Mouse (Mus musculus) liver, postnatal 0 days (tissue): ENCODE measurements at regions not wholly inside any gene's neighbourhood (a gene's known extent, or its start where the extent isn't known, plus 50 kb on each side); places are given as distances from the start of the nearest gene placed in this dataset.

Experiments used
- ATAC-seq: fragments of 200-750 bp; cut with Nextera tagmentation; 2 replicates; pipeline ENCODE4 v1.8.0; 2017; ENCODE audit warnings: mild to moderate bottlenecking, moderate library complexity
- DNase-seq: peaks from one replicate; pipeline ENCODE4 v3.0.0-alpha.2; 2016
- H3K27ac ChIP-seq: fragments of 300-500 bp; sonication (generic); 2 replicates; pipeline ENCODE4 v1.5.1; 2014; ENCODE audit warnings: antibody characterized with exemption, moderate library complexity, mild to moderate bottlenecking, low read depth
- H3K27me3 ChIP-seq: fragments of 300-500 bp; sonication (generic); 2 replicates; pipeline ENCODE4 v1.6.1; 2014; ENCODE audit warnings: low read length, control low read depth, mixed read lengths; ENCODE audit not compliant: insufficient read depth
- H3K36me3 ChIP-seq: fragments of 300-500 bp; sonication (generic); replicated peaks from 2 replicates; pipeline ENCODE4 v1.6.1; 2014; ENCODE audit warnings: mild to moderate bottlenecking, control low read depth, low read length, moderate library complexity, mixed read lengths; ENCODE audit not compliant: insufficient read depth
- H3K4me1 ChIP-seq: fragments of 300-500 bp; sonication (generic); 2 replicates; pipeline ENCODE4 v1.6.1; 2014; ENCODE audit warnings: antibody characterized with exemption, mild to moderate bottlenecking, control low read depth; ENCODE audit not compliant: insufficient read depth
- H3K4me2 ChIP-seq: fragments of 300-500 bp; sonication (generic); 2 replicates; pipeline ENCODE4 v1.6.1; 2014; ENCODE audit warnings: low read depth, mild to moderate bottlenecking, low read length, moderate library complexity, mixed read lengths
- H3K4me3 ChIP-seq: fragments of 300-500 bp; sonication (generic); 2 replicates; pipeline ENCODE4 v1.5.1; 2014; ENCODE audit warnings: low read depth, low read length
- H3K9ac ChIP-seq: fragments of 300-500 bp; sonication (generic); replicated peaks from 2 replicates; pipeline ENCODE4 v1.6.1; 2014; ENCODE audit warnings: mild to moderate bottlenecking, moderate library complexity
- H3K9me3 ChIP-seq: fragments of 300-500 bp; sonication (generic); 2 replicates; pipeline ENCODE4 v1.6.1; 2016; ENCODE audit warnings: mild to moderate bottlenecking, control low read depth, low read length, mixed read lengths
- CTCF ChIP-seq: sonication (generic); IDR thresholded peaks from 2 replicates; pipeline ENCODE4 v1.5.1; 2016; ENCODE audit warnings: antibody characterized with exemption, low read depth
- EP300 ChIP-seq: IDR thresholded peaks from 2 replicates; pipeline ENCODE4 v1.6.1; 2016; ENCODE audit warnings: antibody characterized with exemption, low read depth, mild to moderate bottlenecking
- WGBS: fragments of 180-500 bp; shearing (Covaris S2); extraction: QIAGEN DNeasy Blood & Tissue Kit; methylation state at CpG from one replicate; pipeline ENCODE4 v1.1.7; 2014; ENCODE audit not compliant: insufficient replicate concordance; 5-methylcytosine and 5-hydroxymethylcytosine counted together

DNA sequence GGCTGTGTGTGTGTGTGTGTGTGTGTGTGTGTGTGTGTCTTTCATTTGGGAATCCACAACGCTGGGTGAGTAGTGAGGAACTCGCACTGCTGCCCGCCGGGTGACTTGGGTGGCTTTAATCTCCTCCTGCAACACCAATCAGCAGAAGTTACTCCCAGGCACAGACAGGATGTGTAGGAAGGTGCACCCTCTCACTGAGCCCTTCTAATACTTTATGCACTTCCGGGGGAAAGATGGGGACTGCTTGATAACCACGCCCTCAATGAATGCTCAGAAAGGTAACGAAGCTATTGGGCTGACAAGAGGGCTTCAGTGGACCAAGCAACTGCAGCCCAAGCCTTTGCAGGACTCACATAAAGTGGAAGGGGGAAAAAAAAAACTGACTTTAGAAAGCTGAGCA, 139.6 kb upstream of the Mdm1 start:
- TF ChIP-seq EP300 = no peak
- no peak for TF ChIP-seq CTCF
- WGBS = 44% methylated on average over 7 of the region's 7 CpGs
- DNase-seq = no peak

DNA sequence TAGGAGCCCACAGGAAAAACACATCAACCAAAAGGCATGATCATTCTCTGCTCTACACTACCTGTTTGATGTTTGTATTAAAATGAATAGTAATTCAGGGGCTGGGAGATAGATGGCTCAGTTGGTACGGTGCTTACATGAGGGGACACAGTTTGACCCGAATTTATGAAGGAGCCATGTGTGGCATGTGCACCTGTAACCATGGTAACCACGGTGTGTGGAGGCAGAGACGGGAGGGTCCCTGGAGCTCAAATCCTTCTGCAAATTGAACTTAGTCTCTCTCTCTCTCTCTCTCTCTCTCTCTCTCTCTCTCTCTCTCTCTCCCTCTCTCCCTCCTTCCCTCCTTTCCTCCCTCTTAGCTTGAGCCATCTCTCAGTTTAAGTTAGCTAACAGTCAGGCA, 139.1 kb upstream of the Mdm1 start:
- no peak overlapping the region for H3K4me2 ChIP-seq
- 81% methylated on average over 4 of the region's 4 CpGs for WGBS
- no peak for TF ChIP-seq CTCF
- TF ChIP-seq EP300 = no peak
- no peak overlapping the region for H3K27ac ChIP-seq
- H3K27me3 ChIP-seq = no peaks in the 10 kb centered on the region
- H3K36me3 ChIP-seq = no peaks in the 10 kb centered on the region
- ATAC-seq (no peak), DNase-seq (no peak)
- no peaks in the 10 kb centered on the region for H3K9me3 ChIP-seq
- H3K9ac ChIP-seq = no peak overlapping the region
- no peaks in the 10 kb centered on the region for H3K4me1 ChIP-seq
- H3K4me3 ChIP-seq = no peak overlapping the region

More for the DNA sequence above, 139.6 kb upstream of the Mdm1 start:
- Histone ChIP-seq H3K27ac (no peak overlapping the region), H3K27me3 (no peaks in the 10 kb centered on the region), H3K4me3 (no peak overlapping the region), H3K9me3 (no peaks in the 10 kb centered on the region), H3K36me3 (no peaks in the 10 kb centered on the region), H3K9ac (no peak overlapping the region), H3K4me1 (no peaks in the 10 kb centered on the region), H3K4me2 (no peak overlapping the region)
- ATAC-seq = no peak

DNA sequence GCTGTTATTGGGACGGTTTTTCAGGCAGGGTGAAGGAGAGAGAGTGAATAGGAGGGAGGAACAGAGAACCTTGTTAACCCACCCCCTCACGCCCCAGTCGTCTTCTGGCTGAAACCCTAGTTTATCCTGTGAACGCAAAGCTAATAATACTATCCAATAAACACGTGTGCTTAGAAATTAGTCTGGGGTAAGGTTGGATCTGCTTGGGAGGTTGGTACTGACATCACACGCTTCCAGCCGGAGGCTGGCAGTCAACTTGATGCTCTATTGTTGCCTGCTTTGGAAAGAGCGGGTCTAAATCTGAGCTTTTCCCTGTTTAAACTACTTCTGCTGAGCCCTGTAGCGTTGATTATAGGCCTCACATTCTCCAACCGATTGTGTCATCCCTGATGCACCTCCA, 138.4 kb upstream of the Mdm1 start:
- no peak for ATAC-seq
- H3K9me3 ChIP-seq = no peaks in the 10 kb centered on the region
- WGBS = 77% methylated on average over 10 of the region's 10 CpGs

DNA sequence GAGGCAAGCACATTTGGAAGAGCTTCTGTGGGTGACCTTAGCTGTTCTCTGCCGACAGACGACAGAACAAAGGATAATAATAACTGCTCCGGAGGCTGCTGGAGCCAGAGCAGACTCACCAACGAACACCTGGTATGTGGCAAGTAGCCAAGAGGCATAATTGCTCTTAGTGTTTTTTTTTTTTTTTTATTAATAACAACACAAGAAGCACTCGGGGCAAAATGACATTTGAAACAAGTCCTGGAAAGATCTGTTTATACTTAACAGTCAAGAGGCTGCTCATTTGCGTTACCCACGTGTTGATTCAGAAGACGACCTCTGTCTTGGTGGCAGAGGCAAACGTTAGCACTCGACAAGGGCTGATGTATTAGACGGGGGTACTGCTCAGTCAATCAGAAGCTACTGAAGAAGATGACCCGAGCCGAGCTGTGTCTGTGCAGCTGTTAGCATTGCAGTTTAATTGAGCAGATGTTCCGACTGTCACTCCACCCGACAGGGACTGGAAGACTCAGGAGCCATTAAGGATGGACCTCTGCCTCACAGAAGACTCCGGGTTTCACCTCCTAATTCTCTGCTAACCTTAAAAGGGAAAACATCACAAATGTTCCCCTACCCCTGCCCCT, 137.8 kb upstream of the Mdm1 start:
- Histone ChIP-seq H3K4me2 (no peak overlapping the region), H3K27me3 (no peaks in the 10 kb centered on the region), H3K27ac (no peak overlapping the region), H3K4me1 (no peaks in the 10 kb centered on the region), H3K4me3 (no peak overlapping the region), H3K9ac (no peak overlapping the region), H3K36me3 (no peaks in the 10 kb centered on the region), H3K9me3 (no peaks in the 10 kb centered on the region)
- TF ChIP-seq EP300 = no peak
- no peak for DNase-seq
- no peak for ATAC-seq
- WGBS = 68% methylated on average over 16 of the region's 16 CpGs

More for the DNA sequence above, 138.4 kb upstream of the Mdm1 start:
- Histone ChIP-seq H3K9ac (no peak overlapping the region), H3K27me3 (no peaks in the 10 kb centered on the region), H3K4me3 (no peak overlapping the region), H3K27ac (no peak overlapping the region), H3K36me3 (no peaks in the 10 kb centered on the region), H3K4me2 (no peak overlapping the region), H3K4me1 (no peaks in the 10 kb centered on the region)
- TF ChIP-seq EP300 (no peak), CTCF (no peak)
- DNase-seq = no peak

DNA sequence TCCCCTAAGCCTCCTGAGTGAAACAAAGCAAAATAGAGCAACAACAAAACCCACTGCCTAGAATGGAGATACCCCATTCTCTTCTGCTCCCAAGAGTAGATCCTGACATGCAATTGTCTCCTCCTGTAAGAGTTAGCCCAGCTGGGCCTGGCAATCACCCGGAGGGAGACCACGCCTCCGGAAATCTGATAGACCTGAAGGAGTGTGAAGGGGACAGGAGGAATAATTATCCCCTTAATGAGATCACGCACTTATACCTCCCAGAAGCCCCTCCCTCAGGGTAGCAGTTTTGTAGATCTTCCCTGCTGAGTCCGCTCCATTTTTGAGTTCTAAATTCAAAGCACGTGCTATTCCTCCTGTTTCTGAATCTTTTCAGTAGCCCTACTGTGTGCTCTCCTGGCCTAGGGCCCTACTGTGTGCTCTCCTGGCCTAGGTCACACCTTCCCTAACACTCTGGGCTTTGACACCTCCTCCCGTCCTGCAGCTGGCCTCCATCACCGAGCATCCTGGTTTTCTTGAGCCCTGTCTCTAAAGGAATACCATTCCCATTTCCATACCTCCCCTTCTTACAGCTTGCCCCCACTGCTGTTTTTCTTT, 137.2 kb upstream of the Mdm1 start:
- no peak overlapping the region for H3K27ac ChIP-seq
- no peaks in the 10 kb centered on the region for H3K4me1 ChIP-seq
- no peak for TF ChIP-seq CTCF
- no peak for TF ChIP-seq EP300
- H3K27me3 ChIP-seq = no peaks in the 10 kb centered on the region
- no peak overlapping the region for H3K9ac ChIP-seq
- H3K4me3 ChIP-seq = no peak overlapping the region
- WGBS = 69% methylated on average over 8 of the region's 8 CpGs
- peaks cover 1% of the 10 kb centered on the region; the same call in 1 of the 2 replicates for H3K9me3 ChIP-seq
- no peaks in the 10 kb centered on the region for H3K36me3 ChIP-seq
- ATAC-seq (no peak), DNase-seq (no peak)
- no peak overlapping the region for H3K4me2 ChIP-seq

DNA sequence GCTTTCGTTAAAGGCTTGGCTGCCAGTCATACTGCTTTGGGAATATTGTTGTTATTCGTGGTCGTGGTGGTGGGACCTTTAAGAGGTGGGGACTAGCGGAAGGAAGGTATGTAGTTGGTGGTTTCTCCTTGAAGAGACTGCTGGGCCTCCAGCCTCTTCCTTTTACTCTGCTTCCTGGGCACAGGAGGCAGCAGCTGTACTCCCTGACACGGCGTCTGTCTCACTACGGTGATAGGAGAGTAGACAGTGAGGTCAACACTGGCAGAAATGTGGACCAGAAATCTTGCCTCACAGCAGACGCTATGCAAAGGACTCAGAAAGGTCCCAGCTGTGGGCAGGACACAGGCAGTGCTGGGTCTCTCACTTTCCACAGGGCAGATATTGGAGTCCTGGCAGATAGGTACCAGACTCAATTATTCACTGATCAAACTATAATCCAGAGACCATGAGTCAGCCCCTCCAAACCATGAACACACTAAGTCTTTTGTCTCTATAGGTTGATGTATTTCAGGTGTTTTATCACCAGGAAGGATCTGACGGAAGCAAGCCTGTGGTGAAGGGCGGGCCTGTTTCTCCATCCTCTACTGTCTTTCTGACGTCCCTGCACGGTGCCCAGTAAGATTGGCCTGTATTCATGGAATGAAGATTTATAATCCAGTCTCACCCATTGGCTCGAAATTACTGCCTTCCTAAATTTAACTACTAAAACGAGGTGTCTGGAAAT, 134.6 kb upstream of the Mdm1 start:
- H3K4me2 ChIP-seq = no peak overlapping the region
- no peak overlapping the region for H3K4me3 ChIP-seq
- 38% methylated on average over 14 of the region's 14 CpGs for WGBS
- H3K9ac ChIP-seq = no peak overlapping the region
- TF ChIP-seq CTCF = no peak
- no peak for TF ChIP-seq EP300
- no peak overlapping the region for H3K27ac ChIP-seq
- no peaks in the 10 kb centered on the region for H3K4me1 ChIP-seq
- peaks cover 5% of the 10 kb centered on the region; the same call in 1 of the 2 replicates for H3K9me3 ChIP-seq
- H3K36me3 ChIP-seq = no peaks in the 10 kb centered on the region
- ATAC-seq (no peak), DNase-seq (no peak)
- no peaks in the 10 kb centered on the region for H3K27me3 ChIP-seq
